Mouse (Mus musculus) effector memory CD4-positive, alpha-beta T cell, adult 5 months (primary cell): Measurements from ENCODE around the gene Nr5a2. TPM values are rescaled to one million over a fixed set of nuclear protein-coding genes. Genes with fewer than 3 reads are reported as not detected.

Experiments used
- polyA plus RNA-seq: library from polyadenylated mRNA; unstranded; fragments of 100-300 nt; shearing (Covaris generic); gene quantifications from one replicate; pipeline ENCODE4 v1.2.1, GENCODE M21; 2017

The Nr5a2 gene
- not detected for polyA plus RNA-seq

DNA sequence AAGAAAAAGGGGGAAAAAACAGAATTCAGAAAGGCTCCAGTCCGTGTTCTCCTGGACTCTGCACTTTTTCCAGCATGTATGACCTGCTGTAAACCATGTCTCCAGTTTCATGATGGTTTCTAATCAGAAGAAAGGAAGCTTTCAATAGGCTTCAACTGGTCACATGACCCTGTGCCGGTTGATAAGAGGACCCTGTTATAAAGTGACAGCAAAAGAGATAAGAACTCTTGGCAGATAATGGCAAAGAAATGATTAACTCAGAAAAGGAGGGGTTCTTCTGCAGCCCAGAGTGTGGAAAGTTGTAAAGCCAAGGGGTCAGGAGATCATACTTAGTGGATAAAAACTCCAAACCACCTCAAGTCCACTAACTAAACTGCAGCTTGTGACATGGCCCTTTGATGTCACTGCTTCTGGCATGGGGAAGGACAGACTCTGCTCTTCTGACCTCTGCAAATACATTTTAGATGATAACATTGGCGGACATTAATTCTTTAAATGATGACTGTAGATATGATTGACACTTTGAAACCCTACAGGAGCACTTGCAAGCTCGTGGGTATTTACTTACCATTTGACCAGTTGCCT, at the start of gene Nr5a2:
TSS of gene Nr5a2 (minus strand) at position 21 of the 585 bp plus-strand sequence.

